Mouse (Mus musculus) heart, postnatal 10 days (tissue): ENCODE measurements around the gene Cyp2d26. TPM values are rescaled to one million over a fixed set of nuclear protein-coding genes. Genes with fewer than 3 reads are reported as not detected.
"Not testable (repeated sequence)": the region's sequence is repeated elsewhere in the genome, so short reads cannot be mapped to it uniquely, and the experiment has no call there.

Experiments
- DNase-seq, 2 experiments: peaks; one replicate each; pipeline ENCODE4 v3.0.0; 2021
- intact Hi-C: fragments of 180-260 bp; cut with DNase I; formaldehyde crosslinking; loops from one replicate; pipeline ENCODE4 v1.15.1; 2025
- total RNA-seq, 2 experiments: library from RNA; stranded (reverse); gene quantifications; 2 replicates each; pipeline ENCODE4 v1.2.3; 2021

The Cyp2d26 gene
- total RNA-seq, result not detected

DNA sequence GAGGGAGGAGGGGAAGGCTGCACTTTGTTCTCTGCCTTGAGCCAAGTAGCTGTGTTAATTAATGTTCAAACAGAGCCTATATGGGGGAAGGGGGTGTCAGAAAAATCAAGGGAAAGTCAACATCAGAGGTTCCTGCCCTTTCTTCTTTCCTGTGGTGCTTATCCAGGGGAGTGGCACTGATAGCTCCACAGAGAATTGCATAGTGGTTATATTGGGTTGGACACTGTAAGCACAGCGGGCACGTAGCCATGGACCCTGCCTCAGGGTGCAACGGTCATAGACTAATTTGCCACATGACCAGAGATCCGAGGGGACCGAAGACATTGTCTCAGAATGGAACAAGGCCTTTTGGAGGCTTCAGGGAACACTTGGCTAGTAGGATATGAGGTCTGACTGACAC lies at the start of gene Cyp2d26:
TSS of gene Cyp2d26 (minus strand) at position 18 of the 400 bp plus-strand sequence.
- intact Hi-C loops, result no loop called here
- DNase-seq, result no peak

DNA sequence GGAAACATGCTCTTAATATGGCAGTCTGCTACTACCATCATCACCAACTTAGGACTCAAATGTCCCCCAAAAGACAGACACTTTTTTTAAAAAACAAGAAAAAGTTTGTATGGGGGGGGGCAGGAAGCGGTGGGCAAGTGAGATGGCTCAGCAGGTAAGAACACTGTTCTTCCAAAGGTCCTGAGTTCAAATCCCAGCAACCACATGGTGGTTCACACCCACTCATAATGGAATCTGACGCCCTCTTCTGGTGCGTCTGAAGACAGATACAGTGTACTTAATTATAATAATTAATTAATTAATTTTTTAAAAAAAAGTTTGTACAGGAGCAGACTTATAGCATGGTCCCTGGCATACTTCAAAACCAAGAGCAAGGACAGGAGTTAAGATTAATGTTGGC lies 45.1 kb upstream of the Cyp2d26 start:
- intact Hi-C loops, result no loop called here
- no peak for DNase-seq

DNA sequence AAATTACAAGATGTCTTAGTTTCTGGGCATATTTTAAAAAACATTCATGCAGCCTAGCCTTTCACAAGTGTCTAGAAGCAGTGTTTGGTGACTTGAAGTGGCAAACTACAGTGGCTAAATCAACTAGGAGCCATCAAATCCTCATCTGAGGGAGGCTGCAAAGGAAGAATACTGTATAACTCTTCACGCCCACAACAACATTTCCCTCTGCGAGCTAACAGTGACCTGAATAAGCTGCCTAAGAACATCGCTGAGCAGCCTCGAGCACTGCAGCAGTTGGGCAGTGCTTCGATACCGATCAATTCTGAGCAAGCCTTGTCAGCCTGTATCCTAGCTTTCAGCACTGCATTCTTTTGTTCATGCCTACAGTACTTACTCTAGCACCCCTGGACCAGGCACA lies 35.8 kb upstream of the Cyp2d26 start:
- no peak for DNase-seq
- intact Hi-C loops, result no loop called here

DNA sequence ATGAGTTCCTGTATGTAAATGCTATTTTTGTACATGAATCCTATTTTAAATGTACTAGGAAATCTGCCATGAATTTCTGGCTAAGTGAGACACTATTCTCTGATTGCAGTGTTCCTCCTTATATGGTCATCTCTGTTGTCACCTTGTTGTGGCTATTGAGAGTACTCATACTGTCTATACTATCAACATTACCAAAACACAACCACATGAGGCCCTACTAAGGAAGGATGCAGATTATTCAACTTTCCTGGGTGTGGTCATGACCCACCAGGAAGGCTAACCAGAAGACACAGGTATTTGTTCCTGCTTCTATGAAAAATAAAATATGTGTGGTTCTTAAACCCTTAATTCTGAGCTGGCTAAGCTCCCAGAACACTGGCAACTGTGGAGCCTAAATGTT lies 31.8 kb upstream of the Cyp2d26 start:
- intact Hi-C loops, result no loop called here
- DNase-seq, result no peak

- intact Hi-C loops, result no loop called here
Observed at GRCm38 (mm10) chr15:82822347-82822746, 28.3 kb upstream of the Cyp2d26 start.

DNA sequence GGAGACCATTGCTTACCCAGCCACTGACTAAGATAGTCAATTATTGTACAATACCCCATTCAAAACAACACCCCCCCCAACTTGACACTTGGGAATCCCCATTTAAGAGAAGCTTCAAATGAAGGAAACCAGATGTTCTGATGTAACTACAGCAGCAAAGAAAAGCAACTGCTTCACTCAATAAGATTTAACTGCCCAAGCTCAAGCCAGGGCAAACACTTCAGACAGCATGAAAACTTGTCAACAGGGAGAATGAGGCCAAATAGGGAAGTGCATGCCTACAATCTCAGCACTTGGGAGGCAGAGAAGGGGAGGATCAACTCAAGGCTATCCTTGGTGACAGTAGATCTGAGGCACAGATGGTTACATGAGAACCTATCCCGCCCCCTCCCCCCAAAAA lies 27.6 kb upstream of the Cyp2d26 start:
- peak in 1 of 2 experiments; percentile 3 for DNase-seq
- intact Hi-C loops, result no loop called here

More at GRCm38 (mm10) chr15:82822347-82822746, 28.3 kb upstream of the Cyp2d26 start:
- no peak for DNase-seq

DNA sequence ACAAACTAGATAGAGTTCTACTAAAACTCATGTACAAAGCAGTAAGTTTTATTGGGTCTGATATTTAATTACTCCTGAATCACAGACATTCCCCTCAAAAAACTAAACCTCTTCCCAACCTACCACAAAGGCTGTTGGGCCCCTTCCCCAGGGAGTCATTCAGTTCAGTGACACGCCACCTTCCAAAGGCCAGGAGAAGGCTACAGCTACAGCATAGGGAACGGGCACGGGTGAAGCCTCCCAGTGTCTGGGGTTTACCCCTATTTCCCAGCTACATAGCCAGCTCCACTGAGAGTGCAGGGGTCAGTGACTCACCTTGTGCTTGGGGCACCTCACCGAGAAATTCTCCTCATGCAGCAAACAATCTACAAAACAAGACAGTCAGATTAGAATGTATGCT lies 21.2 kb upstream of the Cyp2d26 start:
- intact Hi-C loops, result loop anchor here (2.0 to 5.0 kb wide), 2 partner anchors 107 to 298 kb away; no protein-coding TSS in a partner anchor
- no peak for DNase-seq

GRCm38 (mm10) chr15:82814806-82815205 lies 20.7 kb upstream of the Cyp2d26 start:
- peak; percentile 69 to 82 for DNase-seq
- intact Hi-C loops, result loop anchor here (1.0 to 5.0 kb wide), 4 partner anchors 107 to 392 kb away; no protein-coding TSS in a partner anchor

GRCm38 (mm10) chr15:82814321-82814720 lies 20.2 kb upstream of the Cyp2d26 start:
- intact Hi-C loops, result loop anchor here (1.0 to 5.0 kb wide), 3 partner anchors 223 to 393 kb away; no protein-coding TSS in a partner anchor

GRCm38 (mm10) chr15:82810556-82810955 lies 16.5 kb upstream of the Cyp2d26 start:
- intact Hi-C loops, result loop anchor here (5.0 kb wide), 1 partner anchor 397 kb away; no protein-coding TSS in a partner anchor
- DNase-seq, result no peak

More at GRCm38 (mm10) chr15:82814321-82814720, 20.2 kb upstream of the Cyp2d26 start:
- DNase-seq, result no peak

DNA sequence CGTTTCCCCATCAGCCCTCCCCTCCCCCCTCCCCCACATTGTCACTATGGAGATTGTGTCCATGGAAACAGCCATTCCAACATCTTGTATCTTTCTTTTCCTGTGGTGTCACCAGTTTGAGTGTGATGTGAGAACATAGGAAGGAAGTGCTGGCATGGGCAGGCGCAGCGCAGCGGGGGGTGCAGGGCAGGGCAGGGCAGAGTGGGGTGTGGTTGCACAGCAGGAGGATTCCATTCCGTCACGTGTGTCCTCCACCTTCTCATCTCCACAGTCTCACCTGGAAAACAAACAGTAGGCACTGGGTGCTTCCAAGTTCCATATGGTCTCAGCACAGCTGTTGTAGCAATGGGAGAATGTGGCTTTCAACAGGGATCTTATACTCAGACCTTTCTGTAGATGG lies 15.4 kb upstream of the Cyp2d26 start:
- DNase-seq, result no peak
- intact Hi-C loops, result no loop called here

GRCm38 (mm10) chr15:82806969-82807763 lies 13.1 kb upstream of the Cyp2d26 start:
- intact Hi-C loops, result no loop called here
- DNase-seq, result no peak

GRCm38 (mm10) chr15:82804708-82805639 lies 10.9 kb upstream of the Cyp2d26 start:
- peak; percentile 80 to 92 for DNase-seq
- intact Hi-C loops, result loop anchor here (2.0 kb wide), 1 partner anchor 308 kb away; no protein-coding TSS in a partner anchor

DNA sequence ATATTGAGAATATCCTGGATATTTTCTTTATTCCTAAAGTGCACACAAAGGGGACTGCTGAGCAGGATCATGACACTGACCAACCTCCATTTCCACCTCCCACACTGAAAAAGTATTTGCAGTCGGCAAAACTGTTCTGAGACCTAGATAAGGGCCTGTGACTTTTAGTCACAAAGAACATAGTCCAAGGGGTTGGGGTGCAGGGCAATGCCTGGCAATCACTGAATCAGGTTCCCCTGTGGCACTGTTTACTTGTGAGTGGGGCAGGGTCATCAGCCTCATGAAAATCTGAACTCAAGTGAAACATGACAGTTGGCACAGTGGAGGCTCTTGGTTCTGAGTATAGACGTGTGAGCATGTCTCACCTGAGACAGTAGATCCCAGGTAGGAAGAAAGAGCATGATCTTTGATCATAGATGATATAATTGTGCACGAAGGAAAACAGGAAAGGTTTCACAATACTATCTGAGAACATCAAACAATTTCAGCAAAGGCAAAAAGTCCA lies 1.9 kb upstream of the Cyp2d26 start:
- intact Hi-C loops, result no loop called here
- DNase-seq, result no peak

- no peak for DNase-seq
- intact Hi-C loops, result no loop called here
Observed at GRCm38 (mm10) chr15:82793868-82794267, 226 bp downstream of the Cyp2d26 start.

DNA sequence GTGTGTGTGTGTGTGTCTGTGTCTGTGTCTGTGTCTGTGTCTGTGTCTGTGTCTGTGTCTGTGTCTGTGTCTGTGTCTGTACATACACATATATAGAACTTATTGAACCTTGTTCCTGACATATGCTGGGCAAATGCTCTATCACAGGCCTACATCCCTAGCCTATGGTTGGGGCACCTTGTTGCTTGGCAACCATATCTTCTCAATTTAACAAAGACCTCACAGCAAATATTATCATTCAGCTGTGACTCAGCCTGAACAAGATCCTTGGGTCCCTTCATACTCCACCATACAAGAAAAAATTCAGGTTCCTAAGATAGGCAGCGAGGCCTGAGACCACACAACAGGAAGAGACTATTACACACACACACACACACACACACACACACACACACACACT lies 640 bp downstream of the Cyp2d26 start:
- intact Hi-C loops, result no loop called here
- no peak for DNase-seq

DNA sequence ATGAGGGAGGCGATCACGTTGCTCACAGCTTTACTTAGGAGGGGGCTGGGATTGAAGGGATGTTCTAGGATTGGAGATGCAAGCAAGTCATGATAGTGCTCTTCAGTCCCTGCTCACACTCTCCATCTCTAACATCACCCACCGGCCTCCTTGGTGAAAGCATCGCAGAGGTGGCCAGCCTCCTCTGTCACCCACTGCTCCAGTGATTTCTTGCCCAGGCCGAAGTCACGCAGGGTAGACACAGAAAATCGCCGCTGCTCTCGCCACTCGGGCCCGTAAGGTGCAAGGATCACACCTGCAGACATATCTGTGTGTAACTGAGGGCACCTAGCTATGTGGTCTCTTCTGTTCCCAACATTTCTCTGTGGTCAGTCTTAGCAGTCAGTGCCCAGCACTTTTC lies 1.5 kb downstream of the Cyp2d26 start:
- intact Hi-C loops, result no loop called here
- DNase-seq, result no peak

GRCm38 (mm10) chr15:82784581-82784980 lies 9.5 kb downstream of the Cyp2d26 start:
- no peak for DNase-seq
- intact Hi-C loops, result no loop called here

DNA sequence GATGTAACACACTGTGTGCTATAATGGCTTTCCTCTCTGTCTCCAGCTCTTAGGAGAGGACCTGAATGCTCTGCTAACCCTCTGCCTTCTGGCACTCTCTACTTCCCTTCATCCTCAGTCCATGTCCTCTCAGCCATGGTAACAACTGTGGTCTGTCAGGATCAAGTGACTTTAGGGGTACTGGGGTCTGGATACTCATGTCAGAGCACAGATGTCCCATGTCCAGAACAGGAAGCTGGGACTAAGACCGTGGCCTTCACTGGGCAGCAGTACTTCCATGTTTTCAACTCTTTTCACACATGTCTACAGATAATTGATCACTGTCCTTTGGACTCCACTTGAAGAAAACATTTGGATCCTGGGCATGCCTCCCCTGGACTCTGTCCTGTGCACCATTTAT lies 10.3 kb downstream of the Cyp2d26 start:
- intact Hi-C loops, result loop anchor here (2.0 kb wide), 1 partner anchor 101 kb away; no protein-coding TSS in a partner anchor
- DNase-seq, result no peak

GRCm38 (mm10) chr15:82777856-82778255 lies 16.2 kb downstream of the Cyp2d26 start:
- intact Hi-C loops, DNase-seq: not testable (repeated sequence)

DNA sequence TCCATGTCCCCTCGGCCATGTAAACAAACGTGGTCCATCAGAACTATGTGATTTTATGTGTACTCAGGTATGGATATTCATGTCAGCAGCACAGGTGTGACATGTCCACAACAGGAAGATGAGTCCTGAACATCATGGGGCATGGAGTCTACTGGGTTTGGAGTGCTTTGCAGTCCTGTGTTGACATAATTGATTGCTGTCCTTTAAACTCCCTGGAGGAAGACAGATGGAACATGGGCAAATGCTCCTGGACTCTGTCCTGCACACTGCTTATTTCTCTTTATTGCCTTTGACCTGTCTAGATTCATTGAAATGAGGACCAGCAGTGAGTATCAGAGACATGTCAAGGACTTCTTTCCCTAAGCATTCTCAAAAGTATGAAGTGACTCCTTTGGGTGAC lies 28.2 kb downstream of the Cyp2d26 start:
- intact Hi-C loops, result no loop called here
- DNase-seq, result no peak
